Mouse (Mus musculus) CD4-positive, CD25-positive, alpha-beta regulatory T cell (primary cell): Measurements from ENCODE around the gene Mtrex. TPM values are rescaled to one million over a fixed set of nuclear protein-coding genes. Genes with fewer than 3 reads are reported as not detected.

Experiments used
- polyA plus RNA-seq: library from polyadenylated mRNA; unstranded; fragments of 100-300 nt; shearing (Covaris generic); gene quantifications from one replicate; pipeline ENCODE4 v1.2.1, GENCODE M21; 2017

Gene Mtrex
- polyA plus RNA-seq, result 81.5 TPM

DNA sequence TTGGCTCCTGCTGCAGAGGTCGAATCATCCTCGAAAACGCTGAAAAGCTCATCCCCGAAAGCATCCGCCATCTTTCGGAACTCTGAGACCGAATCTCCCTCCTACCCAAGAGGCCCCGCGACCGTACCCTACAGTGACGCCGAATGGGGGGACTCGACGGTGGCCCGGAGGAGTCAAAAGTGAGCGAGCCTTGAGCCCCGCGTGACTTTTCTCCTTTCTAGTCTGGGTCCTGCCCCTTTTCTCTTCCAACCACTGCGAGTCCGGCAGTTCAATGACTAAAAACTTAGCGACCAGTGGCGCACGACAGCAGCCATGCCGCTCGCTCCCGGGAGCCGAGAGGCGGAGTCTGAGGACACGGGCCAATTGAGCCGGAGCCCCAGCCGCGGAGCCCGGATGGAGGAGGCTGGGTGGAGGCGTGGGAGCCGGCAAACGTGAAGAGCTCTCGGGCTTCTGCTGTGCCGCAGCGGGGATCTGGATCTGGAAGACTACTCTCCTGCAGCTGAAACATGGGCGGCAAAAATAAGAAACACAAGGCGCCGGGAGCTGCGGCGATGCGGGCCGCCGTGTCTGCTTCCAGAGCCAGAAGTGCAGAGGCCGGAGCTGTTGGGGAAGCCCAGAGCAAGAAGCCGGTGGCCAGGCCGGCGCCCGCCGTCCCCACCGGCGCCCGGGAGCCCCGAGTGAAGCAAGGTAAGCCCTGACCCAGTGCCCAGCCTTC is at the start of gene Mtrex, which contains the start of gene Dhx29:
Gene Mtrex (minus strand): TSS at position 112 of the 715 bp plus-strand sequence.
Gene Dhx29 (plus strand): TSS at position 168 of the 715 bp plus-strand sequence.

Other genes with a start within 250 kb of the Mtrex start
- gene Plpp1, start 126.6 kb downstream of the Mtrex start, polyA plus RNA-seq, result 4.4 TPM
- gene Dhx29, start 56 bp upstream of the Mtrex start, polyA plus RNA-seq, result 29.8 TPM
- 0.35 TPM for gene Ccno, start 60.4 kb upstream of the Mtrex start, polyA plus RNA-seq
- 0.07 TPM for gene Mcidas, start 66.4 kb upstream of the Mtrex start, polyA plus RNA-seq
- not detected for gene Cdc20b, start 107.7 kb upstream of the Mtrex start, polyA plus RNA-seq
- not detected for gene Gpx8, start 119.0 kb upstream of the Mtrex start, polyA plus RNA-seq
- gene Gzma, start 173.6 kb upstream of the Mtrex start, polyA plus RNA-seq, result 1.0 TPM